Mouse (Mus musculus): Measurements from ENCODE around the gene Nek2.

Gene Nek2

GRCm38 (mm10) chr1:191816596-191816995 lies 4.6 kb upstream of the Nek2 start:
- no peak for DNase-seq

GRCm38 (mm10) chr1:191817418-191818144 lies 3.7 kb upstream of the Nek2 start:
- peak; percentile 90 for DNase-seq

- no peak for DNase-seq
Observed at GRCm38 (mm10) chr1:191818145-191818631, 3.1 kb upstream of the Nek2 start.

- DNase-seq = no peak
Observed at GRCm38 (mm10) chr1:191819026-191819425, 2.2 kb upstream of the Nek2 start.

- no peak for DNase-seq
Observed at GRCm38 (mm10) chr1:191820951-191821325, 306 bp upstream of the Nek2 start.

GRCm38 (mm10) chr1:191829124-191829523 lies 7.9 kb downstream of the Nek2 start:
- peak; percentile 35 for DNase-seq

GRCm38 (mm10) chr1:191833396-191833795 lies 12.2 kb downstream of the Nek2 start:
- no peak for DNase-seq

GRCm38 (mm10) chr1:191834825-191835224 lies 13.6 kb downstream of the Nek2 start:
- peak; percentile 88 for DNase-seq

- DNase-seq = peak; percentile 38
Observed at GRCm38 (mm10) chr1:191836318-191836985, 15.2 kb downstream of the Nek2 start.

GRCm38 (mm10) chr1:191837691-191838090 lies 16.4 kb downstream of the Nek2 start:
- peak; percentile 53 for DNase-seq

- DNase-seq = peak; percentile 60
Observed at GRCm38 (mm10) chr1:191838994-191839741, 17.9 kb downstream of the Nek2 start.

- peak; percentile 73 for DNase-seq
Observed at GRCm38 (mm10) chr1:191840774-191841565, 19.7 kb downstream of the Nek2 start.

GRCm38 (mm10) chr1:191842247-191842646 lies 21.0 kb downstream of the Nek2 start:
- DNase-seq = no peak

GRCm38 (mm10) chr1:191846667-191847066 lies 25.4 kb downstream of the Nek2 start:
- no peak for DNase-seq

GRCm38 (mm10) chr1:191849501-191849900 lies 28.3 kb downstream of the Nek2 start:
- no peak for DNase-seq

- DNase-seq = no peak
Observed at GRCm38 (mm10) chr1:191853442-191853841, 32.2 kb downstream of the Nek2 start.

GRCm38 (mm10) chr1:191854716-191855115 lies 33.5 kb downstream of the Nek2 start:
- DNase-seq = no peak

- no peak for DNase-seq
Observed at GRCm38 (mm10) chr1:191855136-191855878, 34.1 kb downstream of the Nek2 start.

GRCm38 (mm10) chr1:191856886-191857651 lies 35.8 kb downstream of the Nek2 start:
- no peak for DNase-seq

- no peak for DNase-seq
Observed at GRCm38 (mm10) chr1:191858136-191858535, 36.9 kb downstream of the Nek2 start.

GRCm38 (mm10) chr1:191859847-191860246 lies 38.6 kb downstream of the Nek2 start:
- DNase-seq = no peak

Measured in kidney, postnatal 10 days (tissue).